Mouse (Mus musculus): ENCODE results near the gene Ptdss2.

Gene Ptdss2

DNA sequence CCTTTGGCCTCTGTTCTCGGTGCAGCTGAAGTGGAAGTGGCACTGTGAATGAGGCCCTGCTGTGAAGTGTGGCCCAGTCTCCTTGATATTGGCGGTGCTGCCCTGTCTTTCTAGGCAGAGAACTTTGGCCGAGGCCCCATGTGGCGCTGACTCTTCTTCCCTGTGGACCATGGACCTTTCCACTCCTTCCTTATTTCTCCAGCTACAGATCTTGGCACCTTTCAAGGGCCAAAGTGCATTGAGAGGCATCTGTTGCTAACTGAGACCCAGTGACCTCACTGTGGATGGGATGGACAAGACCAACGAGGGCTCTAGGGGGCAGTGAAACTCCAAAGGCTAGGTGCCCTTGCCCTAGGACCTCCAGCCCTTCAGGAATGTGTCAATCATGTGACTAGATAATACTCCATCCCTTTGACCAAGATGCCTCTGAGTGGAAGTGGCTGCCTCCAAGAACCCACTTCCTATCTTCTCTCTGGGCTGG lies 1.1 kb upstream of the Ptdss2 start:
- DNase-seq (ENCODE audit: extremely low read depth, insufficient read length, low spot score): no peak

DNA sequence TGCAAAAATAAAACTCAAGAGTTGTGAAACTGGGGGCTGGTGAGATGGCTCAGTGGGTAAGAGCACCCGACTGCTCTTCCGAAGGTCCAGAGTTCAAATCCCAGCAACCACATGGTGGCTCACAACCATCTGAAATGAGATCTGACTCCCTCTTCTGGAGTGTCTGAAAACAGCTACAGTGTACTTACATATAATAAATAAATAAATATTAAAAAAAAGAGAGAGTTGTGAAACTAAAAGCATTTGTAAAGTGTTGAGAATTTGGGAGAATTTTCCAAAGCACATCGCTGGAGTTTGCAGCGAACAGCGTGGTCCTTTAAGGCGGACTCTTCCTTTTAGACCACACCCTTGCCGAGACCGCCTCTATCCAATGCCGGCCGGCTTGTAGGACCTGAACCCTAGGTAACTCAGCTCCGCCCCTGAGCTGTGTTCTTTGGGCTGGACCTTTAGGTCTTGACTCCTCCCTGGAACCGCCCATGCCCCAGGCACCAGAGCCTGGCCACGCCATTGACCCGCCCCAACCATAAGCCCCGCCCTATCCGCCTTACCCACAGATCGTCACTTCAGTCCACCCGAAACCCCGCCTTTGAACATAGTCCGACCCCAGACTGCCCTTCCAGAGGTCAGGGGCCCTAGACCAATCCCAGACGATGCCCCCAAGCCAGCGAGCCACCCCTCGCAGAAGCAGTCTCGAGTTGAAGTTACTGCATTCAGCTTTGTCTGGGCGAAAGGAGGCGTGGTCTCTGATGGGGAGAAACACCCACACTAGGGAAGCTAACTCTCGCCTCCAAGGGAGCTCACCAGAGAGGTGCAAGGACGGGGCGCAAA lies 721 bp downstream of the Ptdss2 start:
- peak; percentile 98 for DNase-seq (ENCODE audit: extremely low read depth, insufficient read length, low spot score)

DNA sequence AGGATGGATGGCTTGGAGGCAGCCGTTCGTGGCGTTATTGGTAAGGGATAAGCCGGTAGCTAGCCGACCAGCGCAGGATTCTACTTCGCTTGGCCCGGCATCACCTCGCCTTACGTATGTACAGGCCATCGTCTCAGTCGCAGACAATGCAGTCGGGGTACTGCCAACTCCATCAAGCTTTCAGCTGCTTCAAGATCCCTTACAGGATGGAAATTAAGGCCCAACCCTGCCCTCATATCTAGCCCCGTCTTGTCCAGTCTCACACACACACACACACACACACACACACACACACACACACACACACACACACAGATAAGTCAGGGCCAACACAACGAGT lies 1.3 kb downstream of the Ptdss2 start:
- DNase-seq (ENCODE audit: extremely low read depth, insufficient read length, low spot score): no peak

DNA sequence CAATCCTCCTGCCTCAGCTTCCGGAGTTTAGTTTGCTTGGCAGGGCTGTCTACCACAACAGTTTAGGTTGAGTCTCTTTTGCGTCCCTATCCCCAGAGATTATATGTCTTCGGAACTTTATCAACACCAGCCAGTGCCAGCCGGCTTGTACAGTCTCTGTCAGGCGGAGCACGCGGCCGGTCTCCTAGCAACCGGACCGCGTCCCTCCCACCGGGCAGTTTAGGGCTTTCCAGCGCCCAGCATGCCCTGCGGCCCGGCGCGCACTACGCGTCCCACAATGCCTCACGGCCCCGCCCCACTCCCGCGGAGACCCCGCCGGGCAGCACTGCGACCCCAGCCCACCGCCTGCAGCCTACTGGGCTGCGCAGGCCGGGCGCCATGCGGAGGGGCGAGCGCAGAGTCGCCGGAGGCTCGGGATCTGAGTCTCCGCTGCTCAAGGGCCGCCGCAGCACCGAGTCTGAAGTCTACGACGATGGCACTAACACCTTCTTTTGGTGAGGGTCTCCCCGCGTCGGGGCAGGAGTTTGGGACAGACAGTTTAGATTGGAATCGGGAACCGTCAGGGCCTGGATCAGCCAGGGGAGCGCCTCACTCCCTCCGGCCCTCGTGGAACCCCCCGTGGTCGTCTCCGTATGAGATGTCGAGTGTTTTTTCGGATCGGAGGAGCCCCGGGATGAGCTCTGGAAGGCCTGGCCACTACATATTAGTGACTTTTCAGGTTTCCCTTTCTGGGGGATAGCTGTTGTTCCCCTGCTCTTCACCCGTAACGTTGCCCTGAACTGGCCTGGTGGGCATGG lies 9.0 kb downstream of the Ptdss2 start:
- DNase-seq (ENCODE audit: extremely low read depth, insufficient read length, low spot score): peak; percentile 85

DNA sequence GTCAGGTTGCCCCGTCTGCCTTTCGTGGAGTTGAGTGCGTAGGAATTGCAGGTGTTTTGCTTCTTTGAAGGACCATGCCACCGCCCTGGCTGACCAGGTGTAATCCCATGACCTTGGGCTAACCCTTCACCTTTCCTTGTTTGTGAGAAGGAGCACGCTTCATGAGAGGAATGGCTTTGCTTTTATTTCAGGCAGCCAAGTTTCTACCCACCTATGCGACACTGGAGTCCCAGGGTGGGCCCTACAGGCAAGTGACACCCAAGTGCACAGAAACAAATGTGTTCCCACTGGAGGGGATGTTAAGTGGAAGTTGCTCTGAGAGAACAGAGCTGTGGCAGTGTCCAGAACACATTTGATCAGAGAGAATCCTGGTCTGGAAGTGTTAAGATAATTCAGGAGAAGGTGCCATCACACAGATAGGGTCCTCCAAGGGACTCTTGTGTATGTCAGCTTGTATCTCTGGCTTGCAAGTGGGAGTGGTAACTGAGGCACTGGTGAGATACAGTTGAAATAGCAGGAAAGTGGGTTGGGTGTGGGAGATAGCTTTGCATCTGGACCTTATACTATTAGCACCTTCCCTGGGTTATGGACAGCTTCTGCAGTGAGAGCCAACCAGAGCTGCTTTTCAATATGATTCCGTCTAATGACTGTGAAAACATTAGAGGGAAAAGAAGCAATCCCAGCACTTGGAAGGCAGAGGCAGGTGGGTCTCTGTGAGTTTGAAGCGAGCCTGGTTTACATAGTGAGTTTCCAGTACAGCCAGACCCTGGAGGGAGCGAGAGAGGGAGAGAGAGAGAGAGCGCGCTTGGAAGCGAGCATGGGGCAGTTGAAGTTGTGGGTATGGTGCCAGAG lies 9.9 kb downstream of the Ptdss2 start:
- no peak for DNase-seq (ENCODE audit: extremely low read depth, insufficient read length, low spot score)

DNA sequence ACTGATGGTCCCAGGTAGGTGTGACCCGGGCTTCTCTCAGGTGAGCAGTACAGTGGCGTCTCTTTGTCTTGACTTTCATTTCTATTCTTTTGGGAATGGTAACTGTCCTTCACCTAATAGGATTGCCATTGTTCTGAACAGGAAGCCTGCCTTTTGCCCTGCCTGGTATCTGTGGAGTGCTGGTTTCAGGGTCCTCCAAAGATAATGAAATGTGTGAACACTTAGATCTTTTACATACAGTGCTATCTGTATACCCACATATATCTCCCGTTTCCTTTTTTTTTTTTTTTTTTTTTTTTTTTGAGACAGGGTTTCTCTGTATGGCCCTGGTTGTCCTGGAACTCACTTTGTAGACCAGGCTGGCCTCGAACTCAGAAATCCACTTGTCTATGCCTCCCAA lies 19.1 kb downstream of the Ptdss2 start:
- DNase-seq (ENCODE audit: extremely low read depth, insufficient read length, low spot score): no peak

DNA sequence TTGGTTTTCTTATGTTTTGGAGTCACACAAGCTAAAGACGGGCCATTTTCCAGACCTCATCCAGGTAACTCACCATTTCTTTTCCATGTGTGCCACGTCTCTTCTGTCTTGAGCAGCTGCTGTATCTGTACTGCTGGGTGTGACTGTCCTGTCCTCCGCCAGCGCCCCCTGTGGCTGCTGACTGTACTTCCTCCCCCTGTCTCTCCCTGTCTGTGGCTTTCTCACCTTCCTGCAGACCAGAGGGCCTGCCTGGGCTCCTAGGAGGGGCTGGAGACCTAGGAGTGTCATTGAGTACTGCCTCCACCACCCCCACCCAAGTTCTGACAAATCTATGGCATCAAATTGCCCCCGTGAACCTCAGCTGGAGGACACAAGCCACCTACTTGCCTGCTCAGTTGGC lies 20.9 kb downstream of the Ptdss2 start:
- peak; percentile 28 for DNase-seq (ENCODE audit: extremely low read depth, insufficient read length, low spot score)

DNA sequence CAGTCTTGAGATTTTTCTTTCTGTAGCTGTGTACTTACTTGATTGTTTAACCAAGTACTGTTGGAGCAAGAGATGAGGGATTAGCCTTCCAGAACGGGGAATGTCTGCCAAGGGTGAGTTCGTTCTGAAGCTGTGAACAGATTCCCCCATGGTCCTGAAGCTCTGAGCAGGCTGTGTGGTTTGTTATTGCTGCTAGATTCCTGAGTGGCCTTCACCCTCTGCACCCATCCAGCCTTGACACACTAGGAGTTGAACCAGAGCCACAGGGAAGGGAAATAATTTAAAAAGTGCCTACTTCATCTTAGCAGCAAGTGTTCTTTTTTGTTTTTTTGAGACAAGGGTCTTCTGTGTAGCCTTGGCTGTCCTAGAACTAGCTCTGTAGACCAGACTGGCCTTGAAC lies 21.7 kb downstream of the Ptdss2 start:
- DNase-seq (ENCODE audit: extremely low read depth, insufficient read length, low spot score): no peak

DNA sequence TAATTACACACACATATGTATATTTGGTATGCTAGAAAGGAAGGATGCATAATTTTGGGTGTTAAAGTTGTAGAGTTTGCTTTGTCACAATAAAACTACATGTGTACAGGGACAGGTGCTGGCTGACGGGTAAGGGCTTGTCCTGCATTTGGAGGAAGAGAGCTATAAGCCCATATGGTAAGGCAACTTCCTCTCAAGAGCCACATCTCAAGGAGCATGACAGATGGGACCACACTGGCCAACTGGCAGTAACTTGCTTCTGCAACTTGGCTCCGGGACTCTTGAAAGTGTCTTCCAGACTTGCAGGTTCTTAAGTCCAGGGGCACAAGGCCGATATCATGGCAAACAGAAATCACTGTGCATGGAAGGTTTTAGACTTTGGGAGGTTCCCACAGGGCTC lies 22.5 kb downstream of the Ptdss2 start:
- no peak for DNase-seq (ENCODE audit: extremely low read depth, insufficient read length, low spot score)

DNA sequence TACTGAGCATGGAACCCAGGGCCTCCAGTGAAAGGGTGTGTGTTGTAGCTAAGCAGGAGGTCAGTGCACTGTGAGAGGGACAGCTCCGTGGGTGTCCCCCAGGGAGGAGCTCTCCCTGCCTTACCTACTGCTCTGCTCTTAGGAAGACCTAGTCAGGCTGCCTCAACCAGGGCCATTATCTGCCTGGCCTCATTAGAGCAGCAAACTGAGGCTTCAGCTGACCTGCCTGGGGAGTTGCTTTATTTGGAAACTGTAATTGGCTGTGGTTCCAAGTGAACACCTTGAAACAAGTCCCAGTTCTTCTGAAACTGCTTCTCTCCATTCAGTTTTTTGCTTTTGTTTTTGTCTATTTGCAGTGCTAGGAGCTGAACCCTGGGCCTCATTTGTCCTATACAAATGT lies 23.2 kb downstream of the Ptdss2 start:
- DNase-seq (ENCODE audit: extremely low read depth, insufficient read length, low spot score): no peak

DNA sequence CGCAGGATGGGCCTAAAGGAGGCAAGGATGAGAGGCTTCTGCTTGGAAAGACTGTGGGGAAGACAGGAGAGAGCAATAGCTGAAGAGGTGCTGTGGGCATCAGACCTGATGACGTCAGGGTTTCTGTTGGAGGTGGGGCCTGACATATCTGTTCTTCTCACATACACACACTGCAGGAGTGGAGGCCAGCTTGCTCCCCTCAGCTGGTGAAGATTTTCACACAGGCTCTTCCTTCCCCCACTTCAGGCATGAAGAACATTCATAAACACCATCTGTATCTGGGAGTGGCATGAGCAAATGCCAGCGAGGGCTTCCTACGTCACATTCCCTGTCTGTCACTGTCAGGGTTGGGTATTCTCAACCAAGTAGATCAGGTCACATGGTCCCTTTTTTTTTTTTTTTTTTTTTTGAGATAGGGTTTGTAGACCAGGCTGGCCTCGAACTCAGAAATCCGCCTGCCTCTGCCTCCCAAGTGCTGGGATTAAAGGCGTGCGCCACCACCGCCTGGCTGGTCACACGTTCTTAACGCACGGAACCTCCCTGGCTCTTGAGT lies 23.9 kb downstream of the Ptdss2 start:
- no peak for DNase-seq (ENCODE audit: extremely low read depth, insufficient read length, low spot score)

DNA sequence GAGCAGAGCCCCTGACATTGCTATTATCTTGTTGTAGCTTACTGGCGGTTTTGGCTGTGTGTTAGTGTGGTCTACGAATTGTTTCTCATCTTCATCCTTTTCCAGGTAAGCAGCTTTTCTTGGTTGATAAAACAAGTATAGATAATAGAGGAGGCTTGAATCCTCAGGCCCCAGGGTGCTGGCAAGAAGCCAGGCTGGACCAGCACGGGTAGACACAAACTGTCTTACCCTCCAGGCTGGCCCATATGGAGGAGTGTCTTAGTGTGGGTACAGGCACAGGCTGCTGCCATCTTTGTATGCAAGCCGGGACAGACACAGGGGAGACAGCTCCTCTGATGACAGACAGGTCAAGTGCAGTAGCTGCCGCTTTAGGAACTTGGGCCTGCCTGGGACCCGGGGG lies 24.9 kb downstream of the Ptdss2 start:
- no peak for DNase-seq (ENCODE audit: extremely low read depth, insufficient read length, low spot score)

DNA sequence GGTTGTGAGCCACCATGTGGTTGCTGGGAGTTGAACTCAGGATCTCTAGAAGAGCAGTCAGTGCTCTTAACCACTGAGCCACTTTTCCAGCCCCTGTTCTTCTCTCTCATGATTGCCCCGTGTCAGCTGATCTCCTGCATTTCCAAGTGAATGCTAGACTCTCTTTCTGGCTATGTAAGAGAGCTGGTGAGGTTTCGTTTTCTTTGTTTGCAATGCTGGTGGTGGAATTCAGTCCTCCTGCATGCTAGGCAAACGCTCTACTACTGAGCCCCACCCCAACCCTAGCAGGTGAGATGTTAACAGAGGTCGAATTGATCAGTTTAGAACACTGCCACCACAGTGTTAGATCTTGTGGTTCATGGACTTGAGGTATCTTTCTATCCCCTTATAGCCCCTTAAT lies 26.5 kb downstream of the Ptdss2 start:
- DNase-seq (ENCODE audit: extremely low read depth, insufficient read length, low spot score): no peak

DNA sequence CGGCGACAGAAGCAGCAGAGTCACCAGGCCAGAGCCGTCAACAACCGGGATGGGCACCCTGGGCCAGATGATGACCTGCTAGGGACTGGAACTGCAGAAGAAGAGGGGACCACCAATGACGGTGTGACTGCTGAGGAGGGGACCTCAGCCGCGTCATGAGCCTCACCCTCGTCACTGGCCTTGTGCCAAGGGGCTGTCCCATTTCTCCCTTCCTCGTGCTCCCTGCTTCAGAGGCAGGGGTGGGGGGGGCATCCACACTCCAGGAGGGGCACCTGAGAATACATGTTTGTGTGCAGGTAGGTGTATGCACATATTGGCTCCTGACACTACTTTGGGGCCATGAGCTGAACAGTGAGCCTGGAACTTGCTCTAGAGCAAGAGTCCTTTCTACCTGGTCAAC lies 33.2 kb downstream of the Ptdss2 start:
- DNase-seq (ENCODE audit: extremely low read depth, insufficient read length, low spot score): no peak

DNA sequence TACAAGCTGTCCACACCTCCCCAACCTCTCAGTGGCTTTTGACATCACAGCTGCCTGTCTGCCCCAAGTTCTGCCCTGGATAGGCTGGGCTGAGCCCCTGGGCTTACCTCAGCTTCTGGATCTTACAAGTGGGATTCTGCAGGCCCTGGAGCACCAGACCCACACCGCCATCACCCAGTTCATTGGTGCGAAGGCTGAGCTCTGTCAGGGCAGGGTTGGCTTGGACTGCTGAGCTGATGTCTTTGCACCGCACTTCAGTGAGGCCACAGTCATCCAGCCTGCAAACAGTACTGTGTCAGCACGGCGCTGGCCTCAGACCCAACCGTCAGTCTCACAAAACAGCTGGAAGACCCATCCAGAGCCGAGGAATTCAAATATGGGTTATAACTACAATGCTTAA lies 42.2 kb downstream of the Ptdss2 start:
- DNase-seq (ENCODE audit: extremely low read depth, insufficient read length, low spot score): no peak

DNA sequence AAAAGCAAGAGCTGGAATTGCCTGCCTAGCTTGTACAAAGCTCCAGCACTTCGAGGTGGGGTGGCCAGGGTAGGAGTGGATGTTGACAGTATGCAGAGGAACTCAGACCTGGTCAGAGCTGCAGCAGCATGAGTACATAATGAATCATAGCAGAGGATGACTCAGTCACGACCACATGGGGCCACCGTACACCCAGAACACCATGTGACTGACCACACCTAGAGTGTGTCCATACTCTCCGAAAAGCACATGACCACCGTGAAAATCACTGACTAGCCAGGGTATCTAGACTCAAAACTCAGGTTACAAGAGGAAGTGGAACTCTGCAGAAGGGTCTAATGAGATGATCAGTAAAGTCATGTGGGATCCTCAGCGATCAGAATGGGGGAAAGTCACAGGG lies 42.7 kb downstream of the Ptdss2 start:
- DNase-seq (ENCODE audit: extremely low read depth, insufficient read length, low spot score): peak; percentile 79

DNA sequence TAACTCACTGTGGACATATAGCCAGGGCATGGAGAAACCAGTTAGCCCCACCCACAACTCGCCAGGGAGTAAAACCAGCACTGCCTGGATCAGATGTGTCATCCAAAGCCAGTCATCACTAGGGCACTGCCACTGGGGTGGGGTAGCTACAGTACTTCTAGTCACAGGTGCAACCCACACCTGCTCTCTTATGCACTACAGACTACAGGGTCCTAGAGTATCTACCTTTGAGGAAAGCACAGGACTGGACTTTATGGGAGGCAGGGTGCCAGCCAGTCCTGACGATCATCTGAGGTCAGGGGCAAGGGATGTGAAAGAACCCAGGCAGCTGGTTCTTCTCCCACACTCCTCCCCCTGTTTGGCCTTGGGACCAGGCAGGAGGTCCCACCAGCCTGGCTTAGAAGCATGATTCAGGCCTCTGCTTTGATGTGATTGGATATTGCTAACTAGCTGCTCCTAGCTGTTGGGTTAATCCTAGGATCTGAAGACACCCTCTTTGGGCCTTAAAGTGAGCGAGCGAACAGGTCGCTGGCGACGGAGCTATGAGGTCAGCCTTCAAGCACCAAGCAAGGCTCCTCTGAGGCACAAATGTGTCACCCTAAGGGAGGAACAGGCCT lies 45.8 kb downstream of the Ptdss2 start:
- peak; percentile 49 for DNase-seq (ENCODE audit: extremely low read depth, insufficient read length, low spot score)

DNA sequence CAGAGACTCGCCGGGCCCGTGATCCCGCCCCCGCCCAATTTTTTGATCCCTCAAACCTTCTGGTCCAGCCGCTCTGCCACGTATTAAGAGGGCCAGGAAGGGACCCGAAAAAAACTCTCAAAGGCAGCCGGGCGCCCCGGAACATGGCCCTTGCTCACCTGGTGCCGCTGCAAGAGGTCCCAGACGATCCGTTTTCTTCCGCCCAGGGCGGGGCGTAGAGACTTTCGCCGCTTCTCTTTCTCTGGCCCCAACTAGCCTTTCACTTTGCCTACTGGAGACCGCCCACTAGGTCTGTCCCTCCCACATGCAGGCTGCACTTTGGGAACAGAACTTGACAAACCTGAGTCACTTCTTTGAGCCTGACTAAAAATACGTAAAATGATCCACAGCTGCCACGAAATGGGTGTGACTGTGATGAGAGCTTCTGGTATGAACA lies 46.4 kb downstream of the Ptdss2 start:
- peak; percentile 84 for DNase-seq (ENCODE audit: extremely low read depth, insufficient read length, low spot score)

DNA sequence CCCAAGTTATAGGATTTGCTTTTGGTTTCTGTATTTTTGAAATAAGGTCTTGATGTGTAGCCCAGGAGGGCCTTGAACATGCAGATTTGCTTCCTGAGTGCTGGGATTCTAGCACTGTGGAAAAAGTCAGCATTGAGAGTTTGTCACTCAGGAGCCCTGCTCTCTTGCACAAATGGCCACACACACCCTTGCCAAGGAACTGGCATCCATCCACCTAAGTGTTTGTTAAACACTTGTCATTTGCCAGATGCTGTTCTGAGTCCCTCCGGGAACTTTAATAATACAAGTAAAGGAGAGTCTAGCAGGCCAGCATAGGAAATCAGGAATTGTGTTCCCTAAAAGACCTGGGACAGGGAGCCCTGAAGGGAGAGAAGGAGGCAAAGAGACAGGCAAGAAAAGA lies 47.1 kb downstream of the Ptdss2 start:
- no peak for DNase-seq (ENCODE audit: extremely low read depth, insufficient read length, low spot score)

DNA sequence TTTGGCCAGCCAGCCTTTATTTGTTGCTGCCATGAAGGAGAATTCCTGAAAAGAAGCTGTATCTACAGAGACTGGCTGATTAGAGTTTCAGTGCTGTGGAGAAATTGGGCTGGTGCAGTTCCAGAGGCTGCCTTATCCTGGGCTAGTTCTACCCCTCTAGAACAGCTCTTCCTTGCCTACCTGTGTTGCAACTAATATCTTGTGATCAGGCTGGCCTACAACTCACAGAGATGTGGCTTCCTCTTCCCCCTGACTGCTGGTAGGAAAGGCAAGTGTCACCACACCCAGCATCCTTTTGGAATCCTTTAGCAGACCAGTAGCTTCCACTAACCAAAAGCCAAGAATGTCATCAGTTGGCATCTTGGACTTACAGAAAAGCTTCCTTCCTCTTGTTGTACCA lies 47.7 kb downstream of the Ptdss2 start:
- DNase-seq (ENCODE audit: extremely low read depth, insufficient read length, low spot score): no peak
